Mouse (Mus musculus) MEL (cell line): Measurements from ENCODE around the gene Pi4k2b. TPM values are rescaled to one million over a fixed set of nuclear protein-coding genes. Genes with fewer than 3 reads are reported as not detected.

ENCODE experiments used
- DNase-seq: peaks from one replicate; pipeline ENCODE4 v3.0.0; 2011; ENCODE audit warnings: low read depth, low spot score
- H3K27ac ChIP-seq: 2 replicates; pipeline ENCODE4 v1.5.1; 2012; ENCODE audit warnings: low read depth, mild to moderate bottlenecking, control low read depth, low read length, moderate library complexity; ENCODE audit not compliant: control insufficient read depth
- H3K27me3 ChIP-seq, 2 experiments: fragments of 150-350 bp in 1 of 2; sonication (generic) in 1 of 2; 2 replicates each; pipeline ENCODE4 v1.6.1; 2012; ENCODE audit warnings: low read length in 2 of 2, mild to moderate bottlenecking in 2 of 2, improper control_type of control experiment in 1 of 2, moderate library complexity in 1 of 2; ENCODE audit not compliant: insufficient read depth in 2 of 2, control insufficient read depth in 1 of 2
- H3K36me3 ChIP-seq, 2 experiments: 2 replicates each; pipeline ENCODE4 v1.6.1; 2012 to 2014; ENCODE audit warnings: low read length in 2 of 2, improper control_type of control experiment in 1 of 2, inconsistent platforms in 1 of 2, mild to moderate bottlenecking in 1 of 2; ENCODE audit not compliant: insufficient read depth in 2 of 2, control insufficient read depth in 1 of 2
- H3K4me1 ChIP-seq, 2 experiments: fragments of 150-350 bp in 1 of 2; sonication (generic) in 1 of 2; 2 replicates each; pipeline ENCODE4 v1.6.1; 2012; ENCODE audit warnings: low read length in 2 of 2, improper control_type of control experiment in 1 of 2, mild to moderate bottlenecking in 1 of 2; ENCODE audit not compliant: insufficient read depth in 2 of 2, control insufficient read depth in 1 of 2
- H3K4me3 ChIP-seq, 2 experiments: fragments of 150-350 bp in 1 of 2; sonication (generic) in 1 of 2; 2 replicates each; pipeline ENCODE4 v1.5.1; 2012; ENCODE audit warnings: low read depth in 2 of 2, low read length in 2 of 2, mild to moderate bottlenecking in 2 of 2, moderate library complexity in 2 of 2, control low read depth in 1 of 2, improper control_type of control experiment in 1 of 2; ENCODE audit not compliant: control insufficient read depth in 1 of 2, insufficient read depth in 1 of 2
- H3K79me2 ChIP-seq: 2 replicates; pipeline ENCODE4 v1.6.1; 2012; ENCODE audit warnings: mild to moderate bottlenecking, low read length, moderate library complexity; ENCODE audit not compliant: control insufficient read depth, poor library complexity, insufficient read depth
- H3K9ac ChIP-seq: 2 replicates; pipeline ENCODE4 v1.6.1; 2012; ENCODE audit warnings: low read depth, mild to moderate bottlenecking, control low read depth, low read length, moderate library complexity; ENCODE audit not compliant: control insufficient read depth, poor library complexity, severe bottlenecking
- H3K9me3 ChIP-seq: fragments of 150-350 bp; sonication (generic); replicated peaks from 2 replicates; pipeline ENCODE4 v1.6.1; 2012; ENCODE audit warnings: mild to moderate bottlenecking, low read length, improper control_type of control experiment, moderate library complexity; ENCODE audit not compliant: insufficient read depth
- CHD1 ChIP-seq: IDR thresholded peaks from 2 replicates; pipeline ENCODE4 v1.6.1; 2012; ENCODE audit warnings: low read depth, mild to moderate bottlenecking, inconsistent platforms, low read length, improper control_type of control experiment
- CHD2 ChIP-seq: IDR thresholded peaks from 2 replicates; pipeline ENCODE4 v1.6.1; 2011; ENCODE audit warnings: low read length, improper control_type of control experiment
- CTCF ChIP-seq, 3 experiments: IDR thresholded peaks in 2 of 3; conservative IDR thresholded peaks in 1 of 3; 2 replicates each; pipeline ENCODE4 v1.5.1; 2011 to 2012; ENCODE audit warnings: low read length in 3 of 3, low read depth in 2 of 3, mild to moderate bottlenecking in 2 of 3, improper control_type of control experiment in 1 of 3, inconsistent platforms in 1 of 3, mixed read lengths in 1 of 3, moderate library complexity in 1 of 3; ENCODE audit not compliant: control insufficient read depth in 1 of 3, insufficient read depth in 1 of 3, poor library complexity in 1 of 3, severe bottlenecking in 1 of 3
- E2F4 ChIP-seq: IDR thresholded peaks from 2 replicates; pipeline ENCODE4 v1.6.1; 2011; ENCODE audit warnings: low read depth, low read length, improper control_type of control experiment, borderline replicate concordance
- ELF1 ChIP-seq: IDR thresholded peaks from 2 replicates; pipeline ENCODE4 v1.6.1; 2014; ENCODE audit warnings: low read depth, mild to moderate bottlenecking, inconsistent platforms, low read length, improper control_type of control experiment, moderate library complexity
- HCFC1 ChIP-seq: IDR thresholded peaks from 2 replicates; pipeline ENCODE4 v1.6.1; 2012; ENCODE audit warnings: low read depth, mild to moderate bottlenecking, inconsistent platforms, low read length, improper control_type of control experiment, moderate library complexity
- JUND ChIP-seq: IDR thresholded peaks from 2 replicates; pipeline ENCODE4 v1.6.1; 2011; ENCODE audit warnings: low read depth, mild to moderate bottlenecking, improper control_type of control experiment, low read length
- KAT2A ChIP-seq: conservative IDR thresholded peaks from 2 replicates; pipeline ENCODE4 v1.6.1; 2012; ENCODE audit warnings: low read depth, low read length, improper control_type of control experiment, inconsistent platforms
- POLR2A ChIP-seq, 2 experiments: IDR thresholded peaks; 2 replicates each; pipeline ENCODE4 v1.6.1; 2011 to 2012; ENCODE audit warnings: low read length in 2 of 2, mild to moderate bottlenecking in 2 of 2, control low read depth in 1 of 2, improper control_type of control experiment in 1 of 2, low read depth in 1 of 2, moderate library complexity in 1 of 2; ENCODE audit not compliant: control insufficient read depth in 1 of 2, insufficient read depth in 1 of 2, poor library complexity in 1 of 2
- POLR2AphosphoS2 ChIP-seq: IDR thresholded peaks from 2 replicates; pipeline ENCODE4 v1.6.1; 2011; ENCODE audit warnings: low read length, improper control_type of control experiment
- RAD21 ChIP-seq: IDR thresholded peaks from 2 replicates; pipeline ENCODE4 v1.6.1; 2011; ENCODE audit warnings: mild to moderate bottlenecking, low read depth, low read length, improper control_type of control experiment
- RCOR1 ChIP-seq: IDR thresholded peaks from 2 replicates; pipeline ENCODE4 v1.6.1; 2012; ENCODE audit warnings: low read depth, mild to moderate bottlenecking, inconsistent platforms, low read length, improper control_type of control experiment
- SMC3 ChIP-seq: IDR thresholded peaks from 2 replicates; pipeline ENCODE4 v1.6.1; 2011; ENCODE audit warnings: low read depth, low read length, improper control_type of control experiment
- TCF12 ChIP-seq: IDR thresholded peaks from 2 replicates; pipeline ENCODE4 v1.6.1; 2014; ENCODE audit warnings: low read depth, mild to moderate bottlenecking, inconsistent platforms, low read length, improper control_type of control experiment, moderate library complexity
- UBTF ChIP-seq: IDR thresholded peaks from 2 replicates; pipeline ENCODE4 v1.6.1; 2012; ENCODE audit warnings: low read depth, mild to moderate bottlenecking, inconsistent platforms, low read length, improper control_type of control experiment, moderate library complexity, borderline replicate concordance; ENCODE audit not compliant: insufficient read depth
- USF2 ChIP-seq, 2 experiments: IDR thresholded peaks; 2 replicates each; pipeline ENCODE4 v1.6.1; 2011 to 2012; ENCODE audit warnings: improper control_type of control experiment in 2 of 2, low read length in 2 of 2, borderline replicate concordance in 1 of 2, inconsistent platforms in 1 of 2, low read depth in 1 of 2, mild to moderate bottlenecking in 1 of 2; ENCODE audit not compliant: insufficient read depth in 1 of 2
- ZC3H11A ChIP-seq: IDR thresholded peaks from 2 replicates; pipeline ENCODE4 v1.6.1; 2012; ENCODE audit warnings: low read depth, mild to moderate bottlenecking, inconsistent platforms, low read length, improper control_type of control experiment
- ZNF384 ChIP-seq: IDR thresholded peaks from 2 replicates; pipeline ENCODE4 v1.6.1; 2012; ENCODE audit warnings: low read depth, mild to moderate bottlenecking, inconsistent platforms, low read length, improper control_type of control experiment
- polyA plus RNA-seq, 2 experiments: library from polyadenylated mRNA; stranded (reverse) in 1 of 2; unstranded in 1 of 2; fragments of >175 nt in 1 of 2; fragments of >200 nt in 1 of 2; gene quantifications; 2 replicates each; pipeline versions ENCODE4 v1.2.1 to v1.2.4; 2012; ENCODE audit warnings: low replicate concordance in 2 of 2, low read depth in 1 of 2; ENCODE audit not compliant: insufficient read length in 2 of 2, insufficient read depth in 1 of 2, missing spikeins in 1 of 2
- total RNA-seq: library from RNA; depleted of rRNA; stranded (reverse); fragments of 300-350 nt; gene quantifications from 2 replicates; pipeline ENCODE4 v1.2.3, GENCODE M21; 2012

The Pi4k2b gene
- total and polyA plus RNA-seq, 3 experiments = 10.4 to 11.0 TPM; not detected in 1

DNA sequence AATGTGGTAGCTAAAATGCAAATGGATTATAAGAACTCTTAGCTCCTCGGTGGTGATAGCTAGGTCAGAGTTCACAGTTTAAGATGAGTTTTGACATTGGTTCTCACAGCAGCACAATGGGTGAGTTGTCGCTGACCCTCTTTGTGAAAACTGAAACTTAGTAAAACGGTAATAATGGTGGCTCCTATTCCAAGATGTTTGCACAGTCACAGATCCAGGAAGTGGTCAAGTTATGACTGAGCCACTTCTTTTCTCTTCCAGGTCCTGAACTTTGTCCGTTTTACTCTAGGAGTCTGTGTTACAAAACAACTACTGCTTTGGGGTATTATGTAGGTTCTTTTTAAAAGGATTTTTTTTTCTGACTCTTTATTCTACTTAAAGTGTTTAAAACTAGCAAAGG is 1.9 kb downstream of the Pi4k2b start:
- Histone ChIP-seq H3K27ac (no peak overlapping the region), H3K9me3 (no peaks in the 10 kb centered on the region), H3K4me3 (peak overlapping the region in 1 of 2 experiments; percentile 59; a peak in 1 of 4 replicates), H3K36me3 (peaks cover 0 to 17% of the 10 kb centered on the region in 2 experiments; a peak in 2 of 4 replicates), H3K9ac (no peak overlapping the region), H3K4me1 (peaks cover 5 to 8% of the 10 kb centered on the region in 2 experiments), H3K27me3 (no peaks in the 10 kb centered on the region), H3K79me2 (peaks cover 7% of the 10 kb centered on the region)
- DNase-seq = no peak
- TF ChIP-seq RAD21 = no peak
- TF ChIP-seq JUND = no peak
- no peak for TF ChIP-seq CHD1
- no peak for TF ChIP-seq CTCF (IDR thresholded peaks at IDR 0.05 in 2 of 3, conservative IDR thresholded peaks at IDR 0.05 in 1 of 3; ENCODE audit: control insufficient read depth in 1 of 3, insufficient read depth in 1 of 3, low read depth in 2 of 3, low read length in 3 of 3, poor library complexity in 1 of 3, severe bottlenecking in 1 of 3)
- no peak for TF ChIP-seq TCF12
- TF ChIP-seq UBTF = no peak
- no peak for TF ChIP-seq RCOR1
- no peak for TF ChIP-seq SMC3
- TF ChIP-seq USF2 (IDR thresholded peaks at IDR 0.05; ENCODE audit: borderline replicate concordance in 1 of 2, insufficient read depth in 1 of 2, low read depth in 1 of 2, low read length in 2 of 2) = no peak
- no peak for TF ChIP-seq CHD2
- no peak for TF ChIP-seq POLR2AphosphoS2
- no peak for TF ChIP-seq ELF1
- no peak for TF ChIP-seq E2F4
- TF ChIP-seq POLR2A (IDR thresholded peaks at IDR 0.05; ENCODE audit: control insufficient read depth in 1 of 2, insufficient read depth in 1 of 2, low read depth in 1 of 2, low read length in 2 of 2, poor library complexity in 1 of 2) = no peak
- TF ChIP-seq ZC3H11A = no peak
- no peak for TF ChIP-seq KAT2A

DNA sequence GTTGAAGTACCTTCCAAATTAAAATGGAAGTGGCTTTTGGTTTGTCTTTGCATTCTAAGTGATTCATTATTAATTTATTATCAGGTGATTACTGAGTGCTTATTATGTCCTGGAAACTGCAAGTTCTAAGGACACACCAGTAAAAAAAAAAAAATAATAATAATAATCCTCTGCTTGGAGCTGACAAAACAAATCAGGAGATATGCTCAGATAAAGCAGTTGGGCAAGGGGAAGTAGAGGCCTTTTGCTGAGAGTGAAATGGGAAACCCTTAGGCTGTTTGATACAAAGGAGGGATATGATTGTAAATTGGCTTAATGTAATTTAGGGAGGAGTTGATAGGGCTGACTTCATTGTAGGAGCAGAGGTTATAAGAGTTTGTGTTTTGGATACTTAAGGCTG is 5.5 kb downstream of the Pi4k2b start:
- no peak for DNase-seq
- H3K27ac ChIP-seq = no peak overlapping the region
- TF ChIP-seq HCFC1 (no peak), ZNF384 (peak; percentile 63; the same call in 1 of the 2 replicates), RCOR1 (peak; percentile 84), JUND (no peak)
- H3K4me3 ChIP-seq = no peak overlapping the region
- H3K9me3 ChIP-seq = no peaks in the 10 kb centered on the region
- peaks cover 3 to 8% of the 10 kb centered on the region in 2 experiments; a peak in 3 of 4 replicates for H3K4me1 ChIP-seq
- no peak overlapping the region for H3K9ac ChIP-seq
- no peaks in the 10 kb centered on the region for H3K27me3 ChIP-seq
- peaks cover 0 to 12% of the 10 kb centered on the region in 2 experiments; a peak in 2 of 4 replicates for H3K36me3 ChIP-seq
- H3K79me2 ChIP-seq = peaks cover 8% of the 10 kb centered on the region
